Mouse (Mus musculus) hematopoietic stem cell, adult 5-6 weeks (primary cell): ENCODE results near the gene Hras. TPM values are rescaled to one million over a fixed set of nuclear protein-coding genes. Genes with fewer than 3 reads are reported as not detected.
A peak's percentile ranks its signal among the peaks of the same experiment; 100 is the strongest.

Source experiments
- ATAC-seq, 2 experiments: fragments of 125-278 bp in 1 of 2; replicated peaks in 1 of 2; 2 replicates each; pipeline ENCODE4 v1.8.0; 2016 to 2017; ENCODE audit warnings: inconsistent platforms in 2 of 2, mild to moderate bottlenecking in 2 of 2, moderate number of reproducible peaks in 2 of 2, low read depth in 1 of 2, moderate TSS enrichment in 1 of 2; ENCODE audit not compliant: low FRiP score in 2 of 2, poor library complexity in 2 of 2, severe bottlenecking in 2 of 2, insufficient read depth in 1 of 2, low TSS enrichment in 1 of 2
- total RNA-seq: library from RNA; stranded (forward); fragments of 172-1452, 232-1000 nt; gene quantifications from 2 replicates; pipeline ENCODE4 v1.2.3, GENCODE M21; 2017

Gene Hras
- total RNA-seq, 1 experiment from 2014 or later: 15.0 TPM

DNA sequence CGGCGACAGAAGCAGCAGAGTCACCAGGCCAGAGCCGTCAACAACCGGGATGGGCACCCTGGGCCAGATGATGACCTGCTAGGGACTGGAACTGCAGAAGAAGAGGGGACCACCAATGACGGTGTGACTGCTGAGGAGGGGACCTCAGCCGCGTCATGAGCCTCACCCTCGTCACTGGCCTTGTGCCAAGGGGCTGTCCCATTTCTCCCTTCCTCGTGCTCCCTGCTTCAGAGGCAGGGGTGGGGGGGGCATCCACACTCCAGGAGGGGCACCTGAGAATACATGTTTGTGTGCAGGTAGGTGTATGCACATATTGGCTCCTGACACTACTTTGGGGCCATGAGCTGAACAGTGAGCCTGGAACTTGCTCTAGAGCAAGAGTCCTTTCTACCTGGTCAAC is 38.4 kb downstream of the Hras start:
- no peak for ATAC-seq

GRCm38 (mm10) chr7:141148639-141149038 is 45.2 kb downstream of the Hras start:
- ATAC-seq: no peak

- no peak for ATAC-seq
Observed at GRCm38 (mm10) chr7:141147044-141147443, 46.8 kb downstream of the Hras start.

- peak in 1 of 2 experiments; percentile 14; a peak in 1 of 4 replicates for ATAC-seq
Observed at GRCm38 (mm10) chr7:141146043-141146595, 47.7 kb downstream of the Hras start.

GRCm38 (mm10) chr7:141145403-141145802 is 48.4 kb downstream of the Hras start:
- no peak for ATAC-seq

DNA sequence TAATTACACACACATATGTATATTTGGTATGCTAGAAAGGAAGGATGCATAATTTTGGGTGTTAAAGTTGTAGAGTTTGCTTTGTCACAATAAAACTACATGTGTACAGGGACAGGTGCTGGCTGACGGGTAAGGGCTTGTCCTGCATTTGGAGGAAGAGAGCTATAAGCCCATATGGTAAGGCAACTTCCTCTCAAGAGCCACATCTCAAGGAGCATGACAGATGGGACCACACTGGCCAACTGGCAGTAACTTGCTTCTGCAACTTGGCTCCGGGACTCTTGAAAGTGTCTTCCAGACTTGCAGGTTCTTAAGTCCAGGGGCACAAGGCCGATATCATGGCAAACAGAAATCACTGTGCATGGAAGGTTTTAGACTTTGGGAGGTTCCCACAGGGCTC is 49.2 kb downstream of the Hras start:
- ATAC-seq: peak; percentile 65 to 70

DNA sequence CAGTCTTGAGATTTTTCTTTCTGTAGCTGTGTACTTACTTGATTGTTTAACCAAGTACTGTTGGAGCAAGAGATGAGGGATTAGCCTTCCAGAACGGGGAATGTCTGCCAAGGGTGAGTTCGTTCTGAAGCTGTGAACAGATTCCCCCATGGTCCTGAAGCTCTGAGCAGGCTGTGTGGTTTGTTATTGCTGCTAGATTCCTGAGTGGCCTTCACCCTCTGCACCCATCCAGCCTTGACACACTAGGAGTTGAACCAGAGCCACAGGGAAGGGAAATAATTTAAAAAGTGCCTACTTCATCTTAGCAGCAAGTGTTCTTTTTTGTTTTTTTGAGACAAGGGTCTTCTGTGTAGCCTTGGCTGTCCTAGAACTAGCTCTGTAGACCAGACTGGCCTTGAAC is 49.9 kb downstream of the Hras start:
- no peak for ATAC-seq

DNA sequence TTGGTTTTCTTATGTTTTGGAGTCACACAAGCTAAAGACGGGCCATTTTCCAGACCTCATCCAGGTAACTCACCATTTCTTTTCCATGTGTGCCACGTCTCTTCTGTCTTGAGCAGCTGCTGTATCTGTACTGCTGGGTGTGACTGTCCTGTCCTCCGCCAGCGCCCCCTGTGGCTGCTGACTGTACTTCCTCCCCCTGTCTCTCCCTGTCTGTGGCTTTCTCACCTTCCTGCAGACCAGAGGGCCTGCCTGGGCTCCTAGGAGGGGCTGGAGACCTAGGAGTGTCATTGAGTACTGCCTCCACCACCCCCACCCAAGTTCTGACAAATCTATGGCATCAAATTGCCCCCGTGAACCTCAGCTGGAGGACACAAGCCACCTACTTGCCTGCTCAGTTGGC is 50.7 kb downstream of the Hras start:
- peak; percentile 68 to 76; a peak in 3 of 4 replicates for ATAC-seq

- no peak for ATAC-seq
Observed at GRCm38 (mm10) chr7:141141326-141141725, 52.5 kb downstream of the Hras start.

Other genes with a start within 250 kb of the Hras start
- 1.0 TPM in 1 of 2 replicates, not detected in the other for gene Ifitm5, start 243.7 kb downstream of the Hras start, total RNA-seq
- not detected in 2 replicates for gene Gm45717, start 238.1 kb downstream of the Hras start, total RNA-seq
- 328 and 386 TPM in 2 replicates for gene Ifitm2, start 238.0 kb downstream of the Hras start, total RNA-seq
- 250 and 359 TPM in 2 replicates for gene Ifitm1, start 226.8 kb downstream of the Hras start, total RNA-seq
- 143 and 341 TPM in 2 replicates for gene Ifitm3, start 183.2 kb downstream of the Hras start, total RNA-seq
- gene Ifitm6, start 176.1 kb downstream of the Hras start, total RNA-seq: 68.4 and 203 TPM in 2 replicates
- gene Gm17387, start 164.9 kb downstream of the Hras start, total RNA-seq: not detected in 2 replicates
- 4.1 and 6.6 TPM in 2 replicates for gene B4galnt4, start 132.9 kb downstream of the Hras start, total RNA-seq
- 1.2 and 2.3 TPM in 2 replicates for gene Pkp3, start 115.8 kb downstream of the Hras start, total RNA-seq
- 22.0 and 32.5 TPM in 2 replicates for gene Sigirr, start 93.4 kb downstream of the Hras start, total RNA-seq
- gene Ano9, start 76.2 kb downstream of the Hras start, total RNA-seq: not detected in 2 replicates
- 6.4 and 9.6 TPM in 2 replicates for gene Ptdss2, start 71.6 kb downstream of the Hras start, total RNA-seq
- gene Rnh1, start 21.1 kb downstream of the Hras start, total RNA-seq: 34.4 and 61.9 TPM in 2 replicates
- 0.60 and 0.75 TPM in 2 replicates for gene Lrrc56, start 152 bp upstream of the Hras start, total RNA-seq
- 1.6 TPM in 1 of 2 replicates, not detected in the other for gene Lmntd2, start 20.1 kb upstream of the Hras start, total RNA-seq
- gene Rassf7, start 21.9 kb upstream of the Hras start, total RNA-seq: 4.9 and 5.1 TPM in 2 replicates
- 52.5 and 77.3 TPM in 2 replicates for gene Phrf1, start 34.8 kb upstream of the Hras start, total RNA-seq
- 15.4 and 26.7 TPM in 2 replicates for gene Irf7, start 72.5 kb upstream of the Hras start, total RNA-seq
- not detected in 2 replicates for gene Cdhr5, start 82.8 kb upstream of the Hras start, total RNA-seq
- not detected in 2 replicates for gene Sct, start 85.1 kb upstream of the Hras start, total RNA-seq
- gene Drd4, start 98.0 kb upstream of the Hras start, total RNA-seq: not detected in 2 replicates
- 18.7 and 25.8 TPM in 2 replicates for gene Deaf1, start 133.7 kb upstream of the Hras start, total RNA-seq
- gene Tmem80, start 133.7 kb upstream of the Hras start, total RNA-seq: 10.5 and 12.6 TPM in 2 replicates
- gene Eps8l2, start 144.9 kb upstream of the Hras start, total RNA-seq: 4.4 and 4.7 TPM in 2 replicates
- 227 and 363 TPM in 2 replicates for gene Taldo1, start 198.2 kb upstream of the Hras start, total RNA-seq
- gene Gatd1, start 220.1 kb upstream of the Hras start, total RNA-seq: 18.4 and 20.4 TPM in 2 replicates
- not detected in 2 replicates for gene Cend1, start 235.5 kb upstream of the Hras start, total RNA-seq
- gene Slc25a22, start 243.9 kb upstream of the Hras start, total RNA-seq: 8.0 and 9.7 TPM in 2 replicates